Mouse (Mus musculus) thymus, postnatal 36 days (tissue): ENCODE measurements around the gene Tmeff2.

Experiments
- DNase-seq, 2 experiments: peaks; one replicate each; pipeline ENCODE4 v3.0.0; 2022; ENCODE audit warnings: mixed read lengths in 2 of 2

The Tmeff2 gene

DNA sequence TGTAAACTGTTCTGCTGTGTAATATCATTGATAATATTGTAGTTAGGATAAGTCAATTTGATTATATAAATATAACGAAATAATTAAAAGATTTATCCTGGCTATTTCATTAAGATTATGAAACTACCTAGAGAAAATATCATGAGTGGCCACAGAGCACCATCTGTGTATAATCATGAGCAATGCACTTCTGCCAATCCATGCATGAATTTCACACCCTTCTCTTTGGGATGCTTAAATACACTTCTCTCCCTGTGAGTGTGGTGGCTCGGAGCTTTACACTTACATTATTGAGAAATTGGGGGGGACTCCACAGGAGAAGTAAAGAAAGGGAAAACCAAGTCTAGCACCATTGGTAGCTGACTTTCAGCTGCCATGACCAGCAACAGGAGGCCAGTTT lies 206.9 kb downstream of the Tmeff2 start:
- DNase-seq, result no peak

DNA sequence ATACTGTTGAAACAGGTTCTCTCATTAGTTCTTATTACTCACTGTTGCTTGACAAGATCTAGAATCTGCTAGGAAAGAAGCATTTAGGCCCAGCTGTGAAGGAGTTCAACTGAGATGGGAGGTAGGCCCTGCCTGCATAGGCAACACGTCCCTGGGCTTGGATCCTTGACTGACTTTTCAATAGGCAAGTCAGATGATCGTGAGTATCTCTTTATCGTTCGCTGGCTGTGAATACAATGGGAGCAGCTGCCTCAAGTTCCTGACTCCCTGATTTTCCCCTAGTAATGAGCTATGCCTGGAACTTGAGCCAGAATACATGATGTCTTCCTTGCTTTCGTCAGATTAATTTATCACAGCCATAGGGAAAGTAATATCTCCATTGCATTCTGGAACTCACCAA lies 214.3 kb downstream of the Tmeff2 start:
- no peak for DNase-seq

DNA sequence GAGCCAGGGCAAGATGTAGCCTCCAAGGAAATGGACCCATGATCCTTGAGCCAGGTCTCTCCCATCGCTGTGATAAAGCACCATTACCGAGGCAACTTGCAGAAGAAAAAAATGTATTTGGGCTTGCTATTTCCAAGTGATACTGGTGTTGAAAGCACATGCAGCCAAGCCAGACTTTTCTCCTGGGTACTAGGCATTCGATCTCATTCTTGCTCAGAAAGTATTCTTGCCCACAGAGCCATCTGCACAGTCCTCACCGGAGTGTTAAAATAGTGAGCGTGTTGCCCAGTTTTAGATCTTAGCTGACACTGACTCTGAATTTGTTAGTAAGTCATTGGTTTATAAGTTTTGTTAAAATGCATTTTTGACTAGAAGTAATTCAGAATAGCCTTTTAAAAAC lies 215.3 kb downstream of the Tmeff2 start:
- DNase-seq, result no peak

DNA sequence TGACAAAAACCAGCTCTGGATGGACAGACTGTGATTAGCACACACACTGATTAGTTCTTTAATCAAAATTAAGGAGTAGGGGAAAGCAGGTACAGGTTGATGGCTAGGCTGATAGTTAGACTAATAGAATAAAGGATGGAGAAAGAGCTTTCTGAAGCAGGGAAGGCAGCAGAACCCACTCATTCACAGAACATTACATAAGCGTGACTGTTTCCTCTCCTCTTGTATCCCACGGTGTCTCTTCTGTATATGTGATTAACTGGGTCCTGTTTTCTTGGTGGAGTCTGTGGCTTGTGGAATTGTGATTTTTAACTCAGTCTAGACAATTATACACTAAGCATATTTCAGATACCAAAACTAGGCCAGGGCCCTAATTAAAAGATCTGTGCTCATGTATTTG lies 217.4 kb downstream of the Tmeff2 start:
- DNase-seq, result no peak

DNA sequence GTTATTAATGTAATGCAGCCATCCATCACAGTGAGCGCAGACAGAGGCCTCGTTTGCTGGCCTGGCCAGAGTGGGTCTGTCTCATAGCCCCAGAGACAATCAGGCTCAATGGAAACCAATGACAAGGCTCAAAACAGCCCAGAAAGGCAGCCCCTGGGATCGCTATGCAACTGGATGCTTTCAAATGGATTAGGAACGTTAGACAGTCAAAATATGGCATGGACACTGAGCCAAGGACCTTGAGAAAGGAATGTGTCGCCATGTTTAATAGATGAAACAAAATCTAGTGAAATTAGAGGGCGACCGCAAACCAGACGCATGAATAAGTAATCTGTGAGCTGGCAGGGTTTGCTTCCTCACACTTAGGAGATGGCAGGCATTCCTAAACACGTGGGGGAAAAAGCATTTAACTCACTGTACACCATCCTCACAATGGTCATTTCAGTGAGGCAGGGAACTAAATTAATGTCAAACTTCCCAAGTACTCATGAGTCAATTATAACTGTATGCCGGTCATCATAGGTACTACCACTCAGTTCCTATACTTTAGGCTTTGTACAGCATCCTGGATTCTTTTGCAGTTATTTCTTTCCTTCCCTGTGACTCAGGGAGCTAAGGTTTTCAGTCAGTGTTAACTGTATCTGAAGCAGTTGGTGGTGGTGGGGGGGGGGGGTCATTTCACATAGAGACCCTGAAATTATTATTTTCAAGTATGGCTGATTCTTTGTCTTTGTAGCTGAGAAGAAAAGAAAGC lies 225.4 kb downstream of the Tmeff2 start:
- no peak for DNase-seq

DNA sequence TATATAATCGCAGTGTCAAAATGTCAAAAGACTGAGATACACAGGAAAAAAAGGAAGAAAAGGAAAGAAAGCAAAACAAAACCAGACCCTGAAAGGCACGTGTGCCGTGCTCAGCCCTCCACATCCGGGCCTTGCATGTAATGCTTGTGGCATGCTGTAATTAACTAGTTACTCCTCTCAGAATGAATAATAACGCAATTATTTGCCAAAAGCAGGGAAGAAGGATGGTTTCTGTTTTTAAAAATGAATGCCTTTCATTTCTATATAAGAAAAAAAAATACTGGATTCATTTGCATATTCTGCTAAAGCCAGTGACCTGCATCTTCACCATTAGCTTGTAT lies 225.9 kb downstream of the Tmeff2 start:
- DNase-seq, result no peak

DNA sequence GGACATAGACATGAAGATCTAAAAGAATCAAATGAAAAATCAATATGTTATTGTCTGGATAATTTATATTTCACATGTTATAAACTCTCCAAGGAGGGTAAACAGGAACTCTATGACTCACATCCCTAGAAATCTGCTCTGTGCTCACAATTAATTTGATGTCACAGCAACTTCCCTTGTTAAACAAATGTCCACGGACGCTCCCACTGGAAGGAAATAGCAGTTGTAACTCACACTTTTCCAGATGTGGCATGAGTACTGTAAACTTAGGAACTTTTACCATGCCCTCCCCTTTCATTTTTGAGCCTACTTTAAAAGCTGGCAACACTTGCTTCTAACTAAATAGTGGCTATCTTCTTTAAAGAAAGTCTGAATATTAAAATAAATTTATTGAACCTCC lies 236.3 kb downstream of the Tmeff2 start:
- no peak for DNase-seq

DNA sequence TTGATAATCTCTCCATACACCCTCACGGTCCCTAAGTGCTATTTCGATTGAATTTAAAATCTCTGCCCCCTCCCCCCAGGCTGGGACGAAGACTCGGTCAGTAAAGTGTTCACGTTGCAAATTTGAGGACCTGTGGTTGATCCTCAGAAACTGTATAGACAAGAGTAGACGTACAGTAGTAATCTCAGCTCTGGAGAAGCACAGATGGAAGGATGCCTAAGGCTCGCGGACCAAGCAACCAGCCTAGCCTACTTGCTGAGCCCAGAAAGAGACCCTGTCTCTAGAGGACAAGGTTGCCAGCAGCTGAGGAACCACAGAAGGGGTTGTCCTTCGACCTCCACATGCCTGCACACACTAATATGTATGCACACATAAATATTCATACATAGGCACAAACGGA lies 239.2 kb downstream of the Tmeff2 start:
- DNase-seq, result no peak

DNA sequence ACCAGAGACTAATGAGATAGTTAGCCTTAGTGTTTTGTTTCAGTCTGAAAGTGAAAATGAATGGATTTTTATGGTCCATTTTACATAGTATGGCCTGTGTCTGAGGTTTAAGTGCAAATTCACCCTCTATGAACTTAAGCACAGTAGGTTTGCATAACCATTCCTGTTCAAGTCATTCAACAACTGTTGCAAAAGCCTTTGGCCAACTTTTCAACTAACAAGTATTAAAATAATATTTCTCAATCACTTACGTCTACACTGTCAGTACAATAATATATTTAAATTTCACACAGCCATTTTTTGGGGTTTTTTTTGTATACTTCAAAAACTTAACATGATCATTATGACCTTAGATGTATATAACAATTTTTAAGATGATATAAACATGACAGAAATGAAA lies 240.9 kb downstream of the Tmeff2 start:
- no peak for DNase-seq

DNA sequence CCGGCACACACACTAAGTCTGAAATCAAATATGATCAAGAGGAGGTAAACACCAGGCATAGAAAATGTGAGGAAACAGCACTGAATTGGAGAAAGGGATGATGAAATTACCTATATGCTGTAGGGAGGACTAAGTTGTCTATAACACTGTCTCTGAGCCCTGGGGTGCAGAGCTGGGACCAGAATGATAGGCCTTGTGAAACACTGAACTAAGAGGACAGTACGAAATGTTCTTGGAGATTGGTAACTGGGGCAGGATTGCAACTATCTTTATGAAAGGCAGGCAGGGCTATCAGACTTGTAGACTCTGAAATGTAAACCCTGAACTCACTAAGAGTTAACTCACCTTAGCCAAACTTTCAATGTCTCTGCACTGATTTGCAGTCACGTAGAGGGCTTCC lies 242.3 kb downstream of the Tmeff2 start:
- no peak for DNase-seq

DNA sequence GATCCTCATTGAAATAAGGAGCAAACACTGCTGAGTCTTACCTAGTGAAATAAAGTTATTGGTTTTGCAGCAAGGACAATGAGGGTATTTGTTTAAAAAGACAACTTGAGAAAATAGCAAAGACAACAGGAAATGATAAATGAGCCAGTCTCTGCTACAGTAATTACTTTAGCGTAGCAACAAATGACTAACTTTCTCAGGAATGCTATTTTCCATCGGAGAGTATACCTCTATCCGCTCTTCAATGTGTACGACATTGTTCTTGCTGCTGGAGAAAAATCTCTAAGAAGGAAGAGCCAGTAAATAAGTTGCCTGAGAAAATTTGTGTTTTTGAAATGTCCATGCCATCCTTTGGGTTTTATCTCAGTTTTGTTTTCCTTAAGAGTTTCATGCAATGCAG lies 245.2 kb downstream of the Tmeff2 start:
- DNase-seq, result no peak

DNA sequence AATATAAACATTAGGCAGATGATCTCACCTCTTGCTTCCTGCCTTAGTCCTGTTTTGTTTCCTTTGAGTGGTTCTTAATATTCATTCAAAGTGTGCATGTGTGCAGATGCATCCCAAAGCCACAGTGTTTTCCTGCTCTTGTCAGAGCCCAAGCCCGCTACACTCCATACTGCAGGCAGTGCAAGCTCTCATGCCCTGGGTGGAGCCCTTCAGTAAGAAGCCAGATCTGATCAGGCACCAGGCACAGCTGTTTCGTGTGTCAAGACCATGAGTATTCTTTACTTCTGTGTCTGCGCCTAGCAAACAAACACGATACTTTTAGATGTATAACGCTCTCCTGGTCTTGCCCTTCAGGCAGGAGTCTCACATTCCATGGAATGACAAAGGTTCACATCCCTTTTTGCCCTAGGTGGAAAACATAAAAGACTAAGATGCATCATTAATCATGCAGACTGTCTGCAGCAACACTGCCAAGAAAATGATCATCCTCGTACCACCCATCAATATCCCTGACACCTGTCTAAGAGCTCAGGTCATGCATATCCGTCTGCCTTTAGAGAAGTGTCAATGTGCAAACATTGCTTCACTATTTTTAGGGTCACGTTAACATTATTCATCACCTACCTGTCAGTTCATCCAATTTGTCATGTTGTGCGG lies 248.2 kb downstream of the Tmeff2 start:
- no peak for DNase-seq

DNA sequence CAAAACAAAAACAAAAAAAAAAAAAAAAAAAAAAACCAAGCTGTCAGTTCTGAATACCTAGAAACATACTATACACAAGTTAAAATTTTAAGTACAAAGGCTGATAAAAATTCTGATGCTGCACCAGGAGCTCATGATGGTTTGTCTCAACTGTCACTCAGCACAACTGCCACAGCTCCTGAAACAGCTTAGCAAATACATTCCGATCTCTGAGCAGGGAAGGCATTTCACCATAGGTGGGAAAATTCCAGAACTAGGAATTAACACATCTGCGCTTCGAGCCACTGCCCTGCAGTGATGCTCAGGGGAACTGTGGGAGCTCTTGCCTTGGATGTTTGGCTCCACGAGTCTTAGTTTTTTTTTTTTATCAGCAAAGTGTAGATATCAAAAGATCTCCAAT lies 249.0 kb downstream of the Tmeff2 start:
- DNase-seq, result no peak

DNA sequence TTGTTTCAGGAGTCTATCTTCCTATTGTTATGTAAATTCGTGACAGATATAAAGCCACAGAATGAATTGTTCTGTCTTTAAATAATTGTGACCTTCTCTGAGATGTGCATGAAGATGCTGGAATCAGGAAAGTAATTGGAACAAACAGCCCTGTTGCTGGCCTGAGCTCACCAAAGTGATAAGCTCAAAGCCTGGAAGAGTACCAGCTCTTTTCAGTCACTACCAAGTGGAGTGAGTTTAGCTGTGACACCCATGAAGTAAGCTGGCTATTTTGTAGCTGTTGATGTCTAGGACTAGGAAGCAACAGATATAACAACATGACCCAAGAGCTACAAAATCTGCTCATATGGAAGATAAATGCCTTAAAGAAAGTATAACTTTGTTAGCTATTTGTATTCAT lies 249.4 kb downstream of the Tmeff2 start:
- no peak for DNase-seq

DNA sequence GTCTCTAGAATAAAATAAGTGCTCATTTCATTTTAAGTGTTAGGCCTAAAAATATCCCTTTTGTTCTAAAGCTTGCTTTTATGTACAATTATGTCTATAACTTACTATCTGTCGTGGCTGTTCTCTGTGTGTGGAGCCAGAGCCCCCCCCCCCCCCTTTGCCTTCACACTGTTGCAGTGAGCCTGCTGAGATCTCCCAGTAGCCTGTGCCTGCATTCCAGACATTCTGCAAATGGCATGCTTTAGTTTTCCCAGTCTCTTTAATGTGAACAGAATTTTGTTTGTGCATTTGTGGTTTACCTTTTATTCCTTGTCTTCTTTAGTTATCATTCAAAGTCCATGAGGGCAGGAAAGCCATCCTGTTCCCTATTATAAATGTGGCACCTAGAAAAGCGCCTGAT lies 251.6 kb downstream of the Tmeff2 start:
- no peak for DNase-seq

DNA sequence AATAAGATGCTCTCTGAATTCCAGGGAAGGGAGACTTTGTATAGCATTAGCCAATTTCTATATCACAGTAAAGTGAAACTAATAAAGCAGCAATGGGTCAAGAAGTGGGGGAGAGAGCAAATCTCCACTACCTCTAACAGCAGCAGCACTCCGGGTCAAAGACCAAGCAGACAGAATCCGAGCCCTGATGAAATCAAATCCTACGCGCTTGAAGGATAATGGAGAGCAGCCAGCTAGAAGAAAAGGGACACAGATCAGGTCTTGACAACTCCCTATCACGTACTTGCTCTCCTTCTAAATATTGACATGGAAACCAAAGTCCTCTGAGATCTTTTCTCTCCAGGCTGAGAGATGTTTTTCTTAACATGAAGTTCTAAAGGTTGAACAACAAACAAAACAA lies 252.4 kb downstream of the Tmeff2 start:
- DNase-seq, result no peak

DNA sequence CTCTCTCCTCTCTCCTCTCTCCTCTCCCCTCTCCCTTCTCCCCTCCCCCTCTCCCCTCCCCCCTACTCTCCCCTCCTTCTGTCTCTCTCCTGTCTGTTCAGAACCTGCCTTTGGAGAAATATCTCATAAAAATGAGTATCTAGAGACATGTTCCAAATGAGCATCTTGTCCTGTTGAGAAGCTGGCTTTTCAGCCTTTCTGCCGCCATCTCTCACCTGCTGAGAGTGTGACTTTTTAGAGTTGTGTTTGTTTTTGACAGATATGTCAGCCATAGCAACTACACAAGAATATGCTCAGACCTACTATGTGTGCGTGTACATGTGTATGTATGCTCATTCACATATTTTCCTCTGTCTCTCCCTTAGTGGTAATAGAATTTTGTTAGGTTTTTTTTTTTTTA lies 283.8 kb downstream of the Tmeff2 start:
- no peak for DNase-seq

DNA sequence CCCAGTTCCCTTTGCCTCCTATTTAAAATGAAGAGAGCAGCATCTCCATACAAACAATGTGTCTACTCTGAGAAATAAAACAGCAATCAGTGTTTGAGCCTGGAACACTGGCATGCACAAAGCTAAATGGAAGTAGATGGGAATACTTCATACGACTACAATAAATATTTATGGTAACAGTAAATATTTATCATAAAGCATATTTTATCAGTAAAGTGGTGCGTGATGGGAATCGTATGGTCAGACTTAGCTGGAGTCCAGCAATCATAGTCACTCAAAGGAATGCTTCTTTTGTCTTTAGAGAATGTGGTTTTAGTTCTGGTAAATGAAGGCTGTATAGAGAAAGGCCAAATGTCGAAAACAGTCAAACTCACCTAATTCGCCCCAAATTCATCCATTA lies 288.6 kb downstream of the Tmeff2 start:
- DNase-seq, result no peak

DNA sequence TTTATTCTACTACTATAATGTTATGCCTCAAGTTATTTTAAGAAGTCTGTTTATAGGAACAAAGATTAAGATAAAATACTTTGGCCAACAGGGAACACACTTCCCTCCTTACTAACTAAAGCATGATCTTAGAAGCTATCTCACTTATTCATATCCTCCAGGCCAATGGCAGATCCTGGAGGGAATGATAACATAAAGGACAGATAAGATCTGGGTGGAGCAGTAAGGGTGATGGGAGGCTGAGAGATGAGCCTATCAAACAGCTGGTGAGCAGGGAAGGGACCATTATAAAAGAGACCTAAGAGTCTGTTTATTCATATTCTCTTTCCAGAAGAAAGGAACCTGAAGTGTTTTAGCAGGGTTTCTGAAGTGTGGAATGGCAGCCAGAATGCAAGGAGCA lies 290.8 kb downstream of the Tmeff2 start:
- DNase-seq, result no peak

DNA sequence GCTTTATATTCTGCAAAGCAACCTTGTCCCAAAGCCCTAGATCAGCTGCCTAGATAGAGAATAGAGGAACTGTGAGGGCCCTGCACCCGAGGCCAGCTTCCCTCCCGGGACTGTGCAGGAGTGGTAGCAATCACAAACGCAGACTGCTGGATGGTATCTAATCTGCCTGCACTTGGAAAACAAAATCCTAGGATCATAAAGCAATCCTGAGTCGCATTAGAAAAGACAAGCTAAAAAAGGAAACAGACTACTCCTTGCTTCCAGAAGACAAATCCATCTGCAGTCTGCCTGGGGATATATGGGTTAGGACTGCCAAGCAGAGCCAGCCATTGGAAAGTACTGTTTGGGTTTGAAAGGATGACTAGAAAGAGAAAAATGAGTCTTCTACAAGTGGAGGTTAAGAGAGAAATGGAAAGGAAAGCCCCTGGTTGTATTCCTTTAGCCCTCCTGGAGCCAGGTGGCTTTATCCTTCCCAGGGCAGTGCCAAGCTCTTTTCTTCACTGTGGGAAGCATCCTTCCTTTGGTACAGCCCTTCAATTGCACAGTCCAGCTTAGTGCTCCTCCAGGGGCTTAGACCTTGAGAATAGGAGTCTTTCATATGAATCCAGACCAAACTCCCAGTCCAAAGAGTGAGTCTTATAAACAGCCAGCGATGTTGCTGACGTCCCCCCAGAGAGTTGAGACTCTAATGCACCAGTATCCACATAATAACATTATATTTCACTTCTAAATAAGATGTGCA lies 291.6 kb downstream of the Tmeff2 start:
- no peak for DNase-seq

DNA sequence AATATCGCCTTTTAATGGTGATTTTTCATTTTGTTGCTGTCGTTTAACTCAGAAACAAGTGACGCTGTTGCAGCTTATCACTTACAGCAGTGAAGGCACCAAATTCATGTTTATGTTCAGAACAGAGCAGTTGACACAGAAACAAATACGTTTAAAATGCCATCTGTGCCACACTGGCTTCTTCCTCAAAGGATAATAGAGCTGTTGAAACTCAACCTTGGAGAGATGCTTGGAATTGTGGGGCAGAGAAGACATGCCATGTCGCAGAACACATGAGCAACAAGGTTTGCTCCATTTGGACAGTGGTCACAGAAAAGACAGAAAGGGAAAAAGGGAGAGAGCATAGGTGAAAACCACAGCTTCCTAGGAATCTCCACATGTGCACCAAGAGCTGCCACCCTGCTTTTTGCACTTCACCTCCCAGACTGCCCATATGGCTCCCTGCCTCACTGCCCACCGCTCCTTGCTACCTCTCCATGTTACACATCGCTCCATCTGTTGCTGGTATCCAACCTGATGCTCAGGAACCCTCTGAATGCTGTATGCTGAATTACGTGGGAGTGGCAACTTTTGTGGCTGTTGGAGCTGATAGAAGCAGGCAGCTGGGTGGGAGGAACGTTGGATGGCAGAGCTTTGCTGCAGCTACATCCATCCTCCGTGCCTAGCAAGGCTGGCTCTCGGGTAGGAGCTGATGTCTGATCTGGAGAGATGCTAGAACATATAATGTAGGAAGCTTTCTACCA lies 298.8 kb downstream of the Tmeff2 start:
- no peak for DNase-seq

DNA sequence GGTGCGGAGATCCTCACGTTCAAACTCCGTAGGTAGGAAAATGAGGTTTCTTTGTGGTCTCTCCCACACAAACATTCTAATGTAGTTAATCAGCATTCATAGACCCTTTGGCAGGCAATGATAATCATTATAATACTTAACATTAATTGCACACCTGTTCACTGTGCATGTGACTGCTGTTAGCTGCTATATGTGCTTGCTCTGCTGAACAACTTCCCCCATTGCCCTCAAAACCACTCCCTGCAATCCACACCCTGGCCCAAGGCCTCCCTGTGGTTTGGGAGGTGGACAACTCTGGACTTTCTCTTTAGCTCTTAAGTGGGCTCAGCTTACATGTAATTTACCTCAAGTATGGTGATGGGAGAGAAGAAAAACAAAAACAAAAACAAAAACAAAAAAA lies 299.5 kb downstream of the Tmeff2 start:
- DNase-seq, result no peak

DNA sequence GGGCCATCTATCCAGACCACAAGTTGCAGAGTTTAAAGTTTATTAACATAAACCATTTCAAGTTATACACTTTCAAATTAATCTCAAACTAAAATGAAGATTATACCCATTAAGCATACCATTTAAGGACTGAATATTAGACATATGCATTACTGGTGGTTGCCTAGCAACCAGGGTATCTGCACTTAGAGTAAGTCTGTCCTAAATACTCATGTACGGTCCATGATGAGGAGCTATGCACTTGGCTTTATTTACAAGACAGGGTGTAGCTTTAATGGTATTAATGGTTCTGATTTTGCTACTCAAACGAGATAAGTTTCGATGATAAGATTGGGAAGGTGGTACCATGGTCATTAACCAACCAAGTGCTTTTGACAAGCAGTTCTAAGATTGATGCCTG lies 315.2 kb downstream of the Tmeff2 start:
- DNase-seq, result no peak
